Mouse (Mus musculus) common myeloid progenitor, adult 5-6 weeks (primary cell): ENCODE results near the gene Olfr1245. TPM values are rescaled to one million over a fixed set of nuclear protein-coding genes. Genes with fewer than 3 reads are reported as not detected.
"Not testable (repeated sequence)": the region's sequence is repeated elsewhere in the genome, so short reads cannot be mapped to it uniquely, and the experiment has no call there.

ENCODE experiments used
- ATAC-seq: replicated peaks from 2 replicates; pipeline ENCODE4 v1.8.0; 2016; ENCODE audit warnings: low read depth, mild to moderate bottlenecking, moderate TSS enrichment, inconsistent platforms; ENCODE audit not compliant: poor library complexity, severe bottlenecking
- total RNA-seq: library from RNA; stranded (forward); fragments of 200-1000, 187-1606 nt; gene quantifications from 2 replicates; pipeline ENCODE4 v1.2.3, GENCODE M21; 2017

Gene Olfr1245
- not detected in 2 replicates for total RNA-seq

DNA sequence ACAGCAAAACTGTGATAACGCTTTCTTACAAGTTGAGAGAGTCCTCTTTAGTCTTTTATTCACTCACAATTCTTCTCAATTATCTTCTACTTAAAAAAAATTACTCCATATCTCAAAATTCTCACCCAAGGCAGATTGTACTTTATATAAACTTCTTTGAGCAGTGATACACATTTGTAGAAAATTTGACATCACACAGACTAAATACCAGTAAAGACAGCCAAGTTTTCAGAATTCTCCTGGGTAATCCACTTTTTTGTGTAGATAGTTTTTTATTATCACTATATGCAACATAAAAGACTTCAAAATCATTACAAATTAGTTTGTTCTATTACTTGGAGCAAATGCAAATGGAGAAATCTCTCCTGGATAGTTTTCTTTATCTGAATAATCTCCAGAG lies at the start of gene Olfr1245:
Gene Olfr1245 (minus strand): TSS at position 101 of the 400 bp plus-strand sequence.
- ATAC-seq = no peak

DNA sequence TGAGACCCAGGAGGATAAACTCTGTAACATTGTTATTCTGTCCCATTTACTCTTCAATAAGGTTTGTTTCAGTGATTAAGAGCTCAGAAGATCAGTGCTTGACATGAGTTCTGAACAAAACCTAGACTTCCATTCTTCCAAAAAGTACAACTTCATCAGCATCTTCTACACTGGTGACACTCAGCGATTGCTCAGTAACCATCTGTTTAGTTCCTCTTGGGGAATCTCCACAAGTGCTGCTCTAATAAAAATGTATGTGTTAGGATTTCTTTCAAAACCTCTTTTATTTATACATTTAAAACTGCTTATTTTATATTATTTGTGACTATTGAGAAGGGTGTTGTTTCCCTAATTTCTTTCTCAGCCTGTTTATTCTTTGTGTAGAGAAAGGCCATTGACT lies 39.9 kb upstream of the Olfr1245 start, which contains the start of gene Olfr1248:
Gene Olfr1248 (minus strand): TSS at position 101 of the 400 bp plus-strand sequence.
- not testable (repeated sequence) for ATAC-seq

- no peak for ATAC-seq
Measured at GRCm38 (mm10) chr2:89614030-89614429, 35.8 kb upstream of the Olfr1245 start, which contains the start of gene Olfr1247. Gene Olfr1247 (minus strand): TSS chr2:89614130.

DNA sequence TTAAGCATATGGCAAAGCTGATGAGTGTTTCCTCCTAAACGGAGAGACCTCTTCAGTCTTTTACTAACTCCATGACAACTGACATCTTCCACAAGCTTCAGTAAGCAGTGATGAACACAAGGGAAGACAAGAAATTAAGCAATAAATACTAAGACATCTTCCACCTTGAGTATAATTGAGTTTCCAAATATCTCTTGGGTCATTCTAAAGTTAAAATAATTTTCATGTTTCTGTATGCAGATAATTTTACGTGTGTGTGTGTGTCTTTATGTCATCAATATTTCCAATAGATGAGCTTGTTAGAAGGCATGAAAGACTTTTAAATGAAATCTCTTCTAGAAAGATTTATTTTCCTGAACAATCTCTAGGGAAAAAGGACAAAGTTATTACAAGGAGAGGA lies 14.8 kb upstream of the Olfr1245 start, which contains the start of gene Olfr1246:
Gene Olfr1246 (minus strand): TSS at position 101 of the 400 bp plus-strand sequence.
- no peak for ATAC-seq

GRCm38 (mm10) chr2:89562706-89563105 lies 15.5 kb downstream of the Olfr1245 start:
- ATAC-seq = not testable (repeated sequence)

- no peak for ATAC-seq
Measured at GRCm38 (mm10) chr2:89544516-89544915, 33.7 kb downstream of the Olfr1245 start.

- ATAC-seq = no peak
Measured at GRCm38 (mm10) chr2:89539923-89540322, 38.3 kb downstream of the Olfr1245 start.

DNA sequence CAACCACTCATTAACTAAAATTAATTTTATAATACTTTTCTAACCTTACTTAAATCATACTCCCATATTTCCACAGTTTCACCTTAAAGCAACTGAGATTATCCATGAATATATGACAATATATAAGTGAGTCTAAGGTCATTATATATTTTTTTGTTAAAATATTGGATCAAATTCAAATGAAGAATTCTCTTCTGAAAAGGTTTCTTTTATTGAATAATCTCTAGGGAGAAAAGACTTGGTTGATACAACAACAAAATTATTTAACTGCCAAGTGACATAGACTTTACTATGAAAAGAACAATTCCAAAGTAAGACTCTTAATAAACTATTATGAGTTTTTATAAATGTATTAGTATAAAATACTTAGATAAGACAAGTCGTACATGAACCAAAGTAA lies 46.9 kb downstream of the Olfr1245 start, which contains the start of gene Olfr1243:
Gene Olfr1243 (minus strand): TSS at position 101 of the 400 bp plus-strand sequence.
- ATAC-seq = no peak

Other genes starting within 250 kb of the Olfr1245 start
- gene Olfr1232, start 248.8 kb downstream of the Olfr1245 start, total RNA-seq = not detected in 2 replicates
- gene Olfr1233, start 236.0 kb downstream of the Olfr1245 start, total RNA-seq = not detected in 2 replicates
- not detected in 2 replicates for gene Olfr1234, start 213.6 kb downstream of the Olfr1245 start, total RNA-seq
- gene Olfr1238, start 168.8 kb downstream of the Olfr1245 start, total RNA-seq = not detected in 2 replicates
- gene Olfr1239, start 158.0 kb downstream of the Olfr1245 start, total RNA-seq = not detected in 2 replicates
- not detected in 2 replicates for gene Olfr1240, start 135.4 kb downstream of the Olfr1245 start, total RNA-seq
- gene Olfr1241, start 91.3 kb downstream of the Olfr1245 start, total RNA-seq = not detected in 2 replicates
- gene Olfr1242, start 80.1 kb downstream of the Olfr1245 start, total RNA-seq = not detected in 2 replicates
- not detected in 2 replicates for gene Olfr1243, start 47.0 kb downstream of the Olfr1245 start, total RNA-seq
- not detected in 2 replicates for gene Olfr1246, start 14.7 kb upstream of the Olfr1245 start, total RNA-seq
- not detected in 2 replicates for gene Olfr1247, start 35.7 kb upstream of the Olfr1245 start, total RNA-seq
- gene Olfr1248, start 39.8 kb upstream of the Olfr1245 start, total RNA-seq = not detected in 2 replicates
- not detected in 2 replicates for gene Olfr1249, start 56.5 kb upstream of the Olfr1245 start, total RNA-seq
- gene Olfr1250, start 83.0 kb upstream of the Olfr1245 start, total RNA-seq = not detected in 2 replicates
- gene Olfr1251, start 93.5 kb upstream of the Olfr1245 start, total RNA-seq = not detected in 2 replicates
- gene Olfr1252, start 146.6 kb upstream of the Olfr1245 start, total RNA-seq = not detected in 2 replicates
- not detected in 2 replicates for gene Olfr1253, start 178.6 kb upstream of the Olfr1245 start, total RNA-seq
- gene Olfr1254, start 215.2 kb upstream of the Olfr1245 start, total RNA-seq = not detected in 2 replicates
- not detected in 2 replicates for gene Olfr1255, start 233.6 kb upstream of the Olfr1245 start, total RNA-seq